Mouse (Mus musculus): Measurements from ENCODE around the gene Zfp780b.
"Not testable (repeated sequence)": the region's sequence is repeated elsewhere in the genome, so short reads cannot be mapped to it uniquely, and the experiment has no call there.

DNA sequence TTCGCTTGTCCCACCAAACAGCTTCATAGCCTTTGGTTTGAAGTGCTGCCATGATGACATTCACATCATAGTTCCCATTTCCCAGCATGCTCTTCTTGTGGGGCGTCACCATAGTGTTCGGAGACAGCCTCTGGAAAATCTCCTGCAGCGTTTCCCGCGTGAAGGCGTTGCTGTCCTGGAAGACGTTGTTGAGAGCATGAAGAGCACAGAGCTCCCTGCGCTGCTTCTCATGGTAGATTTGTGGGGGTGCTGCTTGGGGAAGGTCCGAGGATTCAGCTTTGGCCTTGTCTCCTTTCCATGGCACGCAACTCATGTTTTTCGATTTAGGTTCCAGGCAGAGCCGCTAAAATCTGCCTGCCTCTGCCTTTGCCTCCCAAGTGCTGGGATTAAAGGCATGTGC is 29.5 kb downstream of the Zfp780b start:
- not testable (repeated sequence) for TF ChIP-seq POLR2A (IDR thresholded peaks at IDR 0.05; ENCODE audit: borderline replicate concordance, low read depth, low read length); CTCF (IDR thresholded peaks at IDR 0.05; ENCODE audit: low read depth, low read length)
